Mouse (Mus musculus): ENCODE measurements around the gene Has3. TPM values are rescaled to one million over a fixed set of nuclear protein-coding genes. Genes with fewer than 3 reads are reported as not detected.
"Not testable (repeated sequence)": the region's sequence is repeated elsewhere in the genome, so short reads cannot be mapped to it uniquely, and the experiment has no call there.

Has3 gene
- polyA plus RNA-seq, 1 experiment, result 2.0 TPM

DNA sequence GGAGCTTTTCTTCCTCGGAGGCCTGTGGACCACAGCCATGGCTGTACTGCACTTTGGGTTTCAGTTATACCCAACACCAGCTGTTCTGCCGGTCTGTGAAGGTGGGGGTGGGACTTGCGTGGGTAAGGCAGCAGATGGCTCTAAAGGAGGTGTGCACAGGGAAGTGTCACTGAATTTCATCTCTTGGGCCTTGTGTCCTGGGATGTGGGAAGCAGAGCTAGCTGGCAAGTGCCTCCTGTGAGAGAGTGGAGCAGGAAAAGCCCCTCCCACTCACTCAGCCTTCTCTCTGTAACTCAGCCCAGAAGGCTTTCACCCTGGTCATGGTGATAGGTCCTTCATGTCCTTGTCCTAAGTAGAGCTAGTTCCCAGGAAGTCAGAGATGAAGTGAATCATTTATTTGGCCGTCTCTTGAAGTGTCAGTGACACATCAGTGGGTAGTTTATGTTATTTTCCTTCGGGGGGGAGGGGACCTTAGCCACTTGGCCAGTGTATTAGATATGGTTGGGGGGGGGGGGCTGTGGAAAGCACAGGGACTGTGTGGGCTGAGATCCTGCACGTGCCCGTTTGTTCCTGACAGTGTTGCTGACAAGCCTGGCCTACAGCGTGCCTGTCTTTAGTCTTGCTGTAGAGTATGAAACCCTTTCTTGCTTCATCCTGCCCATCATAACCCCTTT is 49.8 kb downstream of the Has3 start:
- Histone ChIP-seq H3K27ac (ENCODE audit: control insufficient read depth, insufficient read depth, low read length) (no peak overlapping the region), H3K27me3 (ENCODE audit: control insufficient read depth, insufficient read depth, low read length) (no peaks in the 10 kb centered on the region), H3K4me1 (replicated peaks; ENCODE audit: control insufficient read depth, insufficient read depth, low read length) (no peaks in the 10 kb centered on the region), H3K4me3 (ENCODE audit: control insufficient read depth, insufficient read depth, low read length) (no peak overlapping the region), H3K36me3 (ENCODE audit: control insufficient read depth, insufficient read depth, low read length) (peaks cover 50% of the 10 kb centered on the region)
- WGBS, result 82% methylated on average over 8 of the region's 8 CpGs
- no peak for DNase-seq
- TF ChIP-seq POLR2A (IDR thresholded peaks at IDR 0.05; ENCODE audit: control insufficient read depth, extremely low read depth, insufficient read depth, low read length, poor library complexity), result no peak
- no peak for TF ChIP-seq CTCF (IDR thresholded peaks at IDR 0.05; ENCODE audit: borderline replicate concordance, control insufficient read depth, extremely low read depth, insufficient read depth, low read length, poor library complexity)

DNA sequence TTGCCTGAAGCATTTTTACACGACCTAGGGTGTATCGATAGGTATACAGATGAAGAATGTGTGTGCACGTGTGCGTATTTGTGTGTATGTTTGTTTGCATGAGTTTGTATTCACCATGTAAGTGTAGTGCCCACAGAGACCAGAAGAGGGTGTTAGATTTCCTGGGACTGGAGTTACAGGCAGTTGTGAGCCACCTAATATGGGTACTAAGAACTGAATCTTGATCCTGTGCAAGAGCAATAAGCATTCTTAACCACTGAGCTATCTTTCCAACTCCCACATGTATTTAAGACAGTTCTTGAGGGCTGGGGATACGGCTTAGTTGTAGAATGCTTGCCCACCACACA is 50.3 kb downstream of the Has3 start:
- WGBS, result 98% methylated on average over 5 of the region's 5 CpGs
- no peak overlapping the region for H3K4me3 ChIP-seq (ENCODE audit: control insufficient read depth, insufficient read depth, low read length)
- H3K4me1 ChIP-seq (replicated peaks; ENCODE audit: control insufficient read depth, insufficient read depth, low read length), result no peaks in the 10 kb centered on the region
- no peak overlapping the region for H3K27ac ChIP-seq (ENCODE audit: control insufficient read depth, insufficient read depth, low read length)
- H3K27me3 ChIP-seq (ENCODE audit: control insufficient read depth, insufficient read depth, low read length), result no peaks in the 10 kb centered on the region
- TF ChIP-seq POLR2A (IDR thresholded peaks at IDR 0.05; ENCODE audit: control insufficient read depth, extremely low read depth, insufficient read depth, low read length, poor library complexity), result no peak
- TF ChIP-seq CTCF (IDR thresholded peaks at IDR 0.05; ENCODE audit: borderline replicate concordance, control insufficient read depth, extremely low read depth, insufficient read depth, low read length, poor library complexity), result no peak
- H3K36me3 ChIP-seq (ENCODE audit: control insufficient read depth, insufficient read depth, low read length), result peaks cover 45% of the 10 kb centered on the region
- DNase-seq, result no peak

DNA sequence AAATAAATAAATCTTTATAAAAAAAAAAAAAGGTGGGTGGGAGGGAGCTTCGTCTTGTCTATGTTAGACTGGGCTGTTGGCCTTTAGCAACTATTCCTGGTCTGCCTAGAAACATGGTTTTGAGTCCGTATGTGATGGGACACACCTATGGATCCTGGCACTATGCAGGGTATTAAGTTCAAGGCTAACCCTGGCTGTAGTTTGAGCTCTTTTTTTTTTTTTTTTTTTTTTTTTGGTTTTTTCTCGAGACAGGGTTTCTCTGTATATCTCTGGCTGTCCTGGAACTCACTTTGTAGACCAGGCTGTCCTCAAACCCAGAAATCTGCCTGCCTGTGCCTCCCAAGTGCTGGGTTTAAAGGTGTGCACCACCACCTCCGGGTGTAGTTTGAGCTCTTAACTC is 54.0 kb downstream of the Has3 start:
- H3K4me1 ChIP-seq (replicated peaks; ENCODE audit: control insufficient read depth, insufficient read depth, low read length), result no peaks in the 10 kb centered on the region
- H3K27ac ChIP-seq (ENCODE audit: control insufficient read depth, insufficient read depth, low read length), result no peak overlapping the region
- DNase-seq, result no peak
- H3K36me3 ChIP-seq (ENCODE audit: control insufficient read depth, insufficient read depth, low read length), result peaks cover 23% of the 10 kb centered on the region
- H3K27me3 ChIP-seq (ENCODE audit: control insufficient read depth, insufficient read depth, low read length), result no peaks in the 10 kb centered on the region
- TF ChIP-seq CTCF (IDR thresholded peaks at IDR 0.05; ENCODE audit: borderline replicate concordance, control insufficient read depth, extremely low read depth, insufficient read depth, low read length, poor library complexity), result no peak
- TF ChIP-seq POLR2A (IDR thresholded peaks at IDR 0.05; ENCODE audit: control insufficient read depth, extremely low read depth, insufficient read depth, low read length, poor library complexity), result no peak
- H3K4me3 ChIP-seq (ENCODE audit: control insufficient read depth, insufficient read depth, low read length), result no peak overlapping the region
- WGBS, result 90% methylated on average over 4 of the region's 4 CpGs

DNA sequence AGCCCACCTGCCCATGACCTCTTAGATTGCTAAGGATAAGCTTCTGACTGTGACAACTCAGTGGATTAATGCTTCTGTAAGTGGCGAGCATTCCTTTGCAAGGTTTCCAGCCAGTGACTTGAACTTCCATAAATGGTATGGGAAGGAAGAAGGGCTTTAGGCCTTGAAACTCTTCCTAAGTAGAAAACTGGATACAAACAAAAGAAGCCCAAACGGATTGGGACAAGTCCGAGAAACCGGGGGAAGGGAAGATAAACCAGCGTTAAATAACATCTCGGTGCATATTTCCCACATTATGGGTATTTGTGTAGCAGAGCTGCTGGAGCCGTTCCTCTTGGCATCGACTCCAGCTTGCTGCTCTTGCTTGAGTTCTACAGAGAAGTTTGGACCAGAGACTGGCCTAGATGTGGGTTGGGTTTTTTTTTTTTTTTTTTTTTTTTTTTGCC is 54.9 kb downstream of the Has3 start:
- TF ChIP-seq POLR2A (IDR thresholded peaks at IDR 0.05; ENCODE audit: control insufficient read depth, extremely low read depth, insufficient read depth, low read length, poor library complexity), result no peak
- no peak for TF ChIP-seq CTCF (IDR thresholded peaks at IDR 0.05; ENCODE audit: borderline replicate concordance, control insufficient read depth, extremely low read depth, insufficient read depth, low read length, poor library complexity)
- Histone ChIP-seq H3K4me1 (replicated peaks; ENCODE audit: control insufficient read depth, insufficient read depth, low read length) (no peaks in the 10 kb centered on the region), H3K27ac (ENCODE audit: control insufficient read depth, insufficient read depth, low read length) (no peak overlapping the region), H3K4me3 (ENCODE audit: control insufficient read depth, insufficient read depth, low read length) (no peak overlapping the region), H3K36me3 (ENCODE audit: control insufficient read depth, insufficient read depth, low read length) (peaks cover 20% of the 10 kb centered on the region), H3K27me3 (ENCODE audit: control insufficient read depth, insufficient read depth, low read length) (no peaks in the 10 kb centered on the region)
- DNase-seq, result no peak
- 91% methylated on average over 8 of the region's 8 CpGs for WGBS

DNA sequence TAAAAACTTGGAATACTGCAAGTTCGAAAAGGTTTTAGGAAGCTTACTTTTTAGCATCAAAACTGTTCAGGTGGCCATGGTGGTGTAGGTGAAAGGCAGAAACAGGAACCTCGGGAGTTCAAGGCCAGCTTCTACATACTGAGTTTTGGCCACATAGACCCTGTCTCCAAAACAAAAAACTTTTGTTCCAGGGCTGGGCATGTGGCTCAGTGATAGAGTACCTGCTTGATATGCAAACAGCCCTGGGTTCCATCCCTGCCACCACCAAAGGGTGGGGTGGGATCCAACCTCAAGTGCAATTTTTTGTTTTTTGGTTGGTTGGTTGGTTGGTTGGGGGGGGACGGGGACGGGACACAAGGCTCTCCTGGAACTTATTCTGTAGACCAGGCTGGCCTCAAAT is 55.4 kb downstream of the Has3 start:
- Histone ChIP-seq H3K27ac (ENCODE audit: control insufficient read depth, insufficient read depth, low read length) (peak overlapping the region; percentile 62; the same call in 1 of the 2 replicates), H3K4me1 (replicated peaks; ENCODE audit: control insufficient read depth, insufficient read depth, low read length) (no peaks in the 10 kb centered on the region), H3K4me3 (ENCODE audit: control insufficient read depth, insufficient read depth, low read length) (no peak overlapping the region), H3K36me3 (ENCODE audit: control insufficient read depth, insufficient read depth, low read length) (peaks cover 16% of the 10 kb centered on the region), H3K27me3 (ENCODE audit: control insufficient read depth, insufficient read depth, low read length) (no peaks in the 10 kb centered on the region)
- TF ChIP-seq CTCF (IDR thresholded peaks at IDR 0.05; ENCODE audit: borderline replicate concordance, control insufficient read depth, extremely low read depth, insufficient read depth, low read length, poor library complexity), result no peak
- WGBS, result 91% methylated on average over 4 of the region's 4 CpGs
- DNase-seq, result no peak

DNA sequence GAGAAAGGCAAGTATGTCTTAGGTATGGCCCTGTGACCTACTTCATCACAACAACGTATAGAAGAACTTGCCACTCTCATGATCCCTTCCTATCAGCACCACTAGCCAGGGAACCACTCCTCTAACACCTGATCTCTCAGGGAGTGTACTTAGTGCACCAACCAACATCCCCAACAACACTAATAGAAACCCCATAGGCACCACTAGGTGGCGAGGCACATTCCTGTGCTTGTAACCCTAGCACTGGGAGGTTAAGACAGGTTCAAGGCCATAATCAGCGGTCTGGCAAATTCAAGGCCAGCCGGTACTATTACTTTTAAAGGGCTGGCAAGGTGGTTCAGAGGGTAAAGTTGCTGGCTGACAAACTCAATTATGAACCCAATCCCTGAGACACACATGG is 57.2 kb downstream of the Has3 start:
- TF ChIP-seq CTCF (IDR thresholded peaks at IDR 0.05; ENCODE audit: borderline replicate concordance, control insufficient read depth, extremely low read depth, insufficient read depth, low read length, poor library complexity), result no peak
- no peak for TF ChIP-seq POLR2A (IDR thresholded peaks at IDR 0.05; ENCODE audit: control insufficient read depth, extremely low read depth, insufficient read depth, low read length, poor library complexity)
- Histone ChIP-seq H3K27ac (ENCODE audit: control insufficient read depth, insufficient read depth, low read length) (no peak overlapping the region), H3K4me1 (replicated peaks; ENCODE audit: control insufficient read depth, insufficient read depth, low read length) (no peaks in the 10 kb centered on the region), H3K36me3 (ENCODE audit: control insufficient read depth, insufficient read depth, low read length) (peaks cover 11% of the 10 kb centered on the region), H3K27me3 (ENCODE audit: control insufficient read depth, insufficient read depth, low read length) (no peaks in the 10 kb centered on the region), H3K4me3 (ENCODE audit: control insufficient read depth, insufficient read depth, low read length) (no peak overlapping the region)
- peak; percentile 27 for DNase-seq
- WGBS, result 67% methylated on average over 4 of the region's 4 CpGs

DNA sequence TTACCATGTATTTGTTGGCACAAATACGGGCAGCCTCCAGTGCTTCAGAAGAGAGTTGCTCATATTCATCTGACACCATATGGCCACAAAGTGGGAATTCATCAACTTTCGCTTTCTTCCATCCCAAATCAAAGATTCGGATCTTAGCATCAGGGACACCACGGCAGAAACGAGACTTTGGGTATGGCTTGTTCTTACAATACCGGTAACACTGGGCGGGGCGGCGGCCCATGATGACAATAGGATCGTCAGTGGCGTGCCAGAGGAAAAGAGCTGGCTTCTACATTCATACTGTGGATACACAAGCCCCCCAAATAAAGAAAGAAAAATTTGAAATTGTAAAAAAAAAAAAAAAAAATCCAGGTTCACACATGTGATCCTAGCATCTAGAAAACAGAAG is 58.1 kb downstream of the Has3 start:
- DNase-seq; H3K4me1 ChIP-seq (replicated peaks; ENCODE audit: control insufficient read depth, insufficient read depth, low read length); H3K27ac ChIP-seq (ENCODE audit: control insufficient read depth, insufficient read depth, low read length); H3K36me3 ChIP-seq (ENCODE audit: control insufficient read depth, insufficient read depth, low read length); H3K27me3 ChIP-seq (ENCODE audit: control insufficient read depth, insufficient read depth, low read length); H3K4me3 ChIP-seq (ENCODE audit: control insufficient read depth, insufficient read depth, low read length): not testable (repeated sequence)
- WGBS, result 96% methylated on average over 11 of the region's 11 CpGs

Data from thymus, adult 2 months (tissue).